Mouse (Mus musculus) c-Kit-positive CD71-positive TER-119-positive erythroid progenitor cells, embryonic 14.5 days (primary cell): ENCODE data around the gene Vmn1r67.

ENCODE experiments used
- DNase-seq: peaks from one replicate; pipeline ENCODE4 v3.0.0-alpha.2; 2013; ENCODE audit warnings: low spot score

Vmn1r67 gene

GRCm38 (mm10) chr7:10443031-10443430 lies at the start of gene Vmn1r67:
Gene Vmn1r67 (plus strand): TSS chr7:10443331.
- no peak for DNase-seq

GRCm38 (mm10) chr7:10458166-10458565 lies 15.0 kb downstream of the Vmn1r67 start:
- DNase-seq: no peak

- no peak for DNase-seq
Observed at GRCm38 (mm10) chr7:10479813-10480212, 36.7 kb downstream of the Vmn1r67 start.

- DNase-seq: no peak
Observed at GRCm38 (mm10) chr7:10480588-10481233, 37.6 kb downstream of the Vmn1r67 start.

GRCm38 (mm10) chr7:10494786-10495521 lies 51.8 kb downstream of the Vmn1r67 start, which contains the start of gene Zik1:
Gene Zik1 (minus strand): TSS chr7:10495394.
- peak; percentile 80 for DNase-seq

GRCm38 (mm10) chr7:10495578-10495977 lies 52.4 kb downstream of the Vmn1r67 start:
- no peak for DNase-seq
